Mouse (Mus musculus) CH12.LX (cell line): ENCODE data around the gene Egln2.

Experiments
- BHLHE40 ChIP-seq: IDR thresholded peaks from 2 replicates; pipeline ENCODE4 v1.6.1; 2011; ENCODE audit warnings: mild to moderate bottlenecking, low read depth, low read length, improper control_type of control experiment
- CHD2 ChIP-seq: IDR thresholded peaks from 2 replicates; pipeline ENCODE4 v1.6.1; 2011; ENCODE audit warnings: low read length, improper control_type of control experiment
- CTCF ChIP-seq, 2 experiments: IDR thresholded peaks in 1 of 2; conservative IDR thresholded peaks in 1 of 2; 2 replicates each; pipeline ENCODE4 v1.5.1; 2011 to 2012; ENCODE audit warnings: low read depth in 2 of 2, low read length in 2 of 2, improper control_type of control experiment in 1 of 2, inconsistent platforms in 1 of 2, mild to moderate bottlenecking in 1 of 2, moderate library complexity in 1 of 2
- EP300 ChIP-seq: IDR thresholded peaks from 2 replicates; pipeline ENCODE4 v1.6.1; 2011; ENCODE audit warnings: low read length, improper control_type of control experiment
- POLR2A ChIP-seq: IDR thresholded peaks from 2 replicates; pipeline ENCODE4 v1.6.1; 2011; ENCODE audit warnings: low read depth, mild to moderate bottlenecking, improper control_type of control experiment, low read length
- POLR2AphosphoS2 ChIP-seq: IDR thresholded peaks from 2 replicates; pipeline ENCODE4 v1.6.1; 2011; ENCODE audit warnings: low read depth, low read length, improper control_type of control experiment
- RCOR1 ChIP-seq: conservative IDR thresholded peaks from 2 replicates; pipeline ENCODE4 v1.6.1; 2012; ENCODE audit warnings: low read depth, mild to moderate bottlenecking, inconsistent platforms, low read length, improper control_type of control experiment
- ZKSCAN1 ChIP-seq: IDR thresholded peaks from 2 replicates; pipeline ENCODE4 v1.6.1; 2012; ENCODE audit warnings: low read depth, inconsistent platforms, low read length, improper control_type of control experiment, borderline replicate concordance

DNA sequence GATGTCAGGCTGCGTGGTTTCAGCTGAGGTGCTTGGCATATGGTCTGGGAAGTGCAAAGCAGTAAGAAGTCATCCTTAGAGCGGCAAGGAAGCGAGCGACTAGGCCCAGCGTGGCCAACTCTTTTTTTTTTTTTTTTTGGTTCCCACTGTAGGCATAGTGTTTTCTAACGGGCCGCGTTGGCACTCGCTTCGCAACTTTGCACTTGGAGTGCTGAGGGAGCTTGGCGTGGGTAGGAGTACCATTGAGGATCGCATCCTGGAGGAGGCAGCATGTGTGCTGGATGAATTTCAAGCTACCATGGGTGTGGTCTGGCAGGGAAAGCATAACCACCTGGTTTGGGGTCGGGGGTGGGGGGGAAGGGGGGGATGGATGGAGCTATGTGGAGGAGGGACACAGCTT is 10.6 kb downstream of the Egln2 start:
- TF ChIP-seq POLR2A, result no peak
- TF ChIP-seq RCOR1, result no peak
- TF ChIP-seq EP300, result no peak
- TF ChIP-seq CHD2, result no peak
- no peak for TF ChIP-seq CTCF (conservative IDR thresholded peaks at IDR 0.05 in 1 of 2, IDR thresholded peaks at IDR 0.05 in 1 of 2; ENCODE audit: low read depth in 2 of 2, low read length in 2 of 2)
- TF ChIP-seq BHLHE40, result no peak
- no peak for TF ChIP-seq ZKSCAN1
- TF ChIP-seq POLR2AphosphoS2, result no peak
